Mouse (Mus musculus) urinary bladder, postnatal 4 days (tissue): ENCODE measurements at regions not wholly inside any gene's neighbourhood (a gene's known extent, or its start where the extent isn't known, plus 50 kb on each side); places are given as distances from the start of the nearest gene placed in this dataset.

Source experiments
- DNase-seq, 2 experiments: peaks; one replicate each; pipeline ENCODE4 v3.0.0; 2021 to 2022; ENCODE audit warnings: low spot score in 2 of 2

- no peak for DNase-seq
Measured at GRCm38 (mm10) chr14:103932170-103932569, 88.0 kb upstream of the Ednrb start.

- no peak for DNase-seq
Measured at GRCm38 (mm10) chr14:103929734-103930364, 85.6 kb upstream of the Ednrb start.

GRCm38 (mm10) chr14:103929155-103929729 lies 85.0 kb upstream of the Ednrb start:
- no peak for DNase-seq

- no peak for DNase-seq
Measured at GRCm38 (mm10) chr14:103920169-103920568, 76.0 kb upstream of the Ednrb start.

GRCm38 (mm10) chr14:103919380-103919779 lies 75.2 kb upstream of the Ednrb start:
- no peak for DNase-seq

GRCm38 (mm10) chr14:103913453-103913852 lies 69.3 kb upstream of the Ednrb start:
- DNase-seq = no peak

- DNase-seq = no peak
Measured at GRCm38 (mm10) chr14:103911707-103912106, 67.5 kb upstream of the Ednrb start.

GRCm38 (mm10) chr14:103911280-103911679 lies 67.1 kb upstream of the Ednrb start:
- no peak for DNase-seq

GRCm38 (mm10) chr14:103906417-103907070 lies 62.3 kb upstream of the Ednrb start:
- no peak for DNase-seq

- DNase-seq = no peak
Measured at GRCm38 (mm10) chr14:103900817-103901216, 56.6 kb upstream of the Ednrb start.

- DNase-seq = no peak
Measured at GRCm38 (mm10) chr14:103899111-103899814, 55.1 kb upstream of the Ednrb start.

GRCm38 (mm10) chr14:103898689-103899088 lies 54.5 kb upstream of the Ednrb start:
- DNase-seq = no peak

GRCm38 (mm10) chr14:103895261-103895660 lies 51.1 kb upstream of the Ednrb start:
- no peak for DNase-seq
